7 mouse cellular contexts compared by ENCODE assay signal in the genomic region with DNA sequence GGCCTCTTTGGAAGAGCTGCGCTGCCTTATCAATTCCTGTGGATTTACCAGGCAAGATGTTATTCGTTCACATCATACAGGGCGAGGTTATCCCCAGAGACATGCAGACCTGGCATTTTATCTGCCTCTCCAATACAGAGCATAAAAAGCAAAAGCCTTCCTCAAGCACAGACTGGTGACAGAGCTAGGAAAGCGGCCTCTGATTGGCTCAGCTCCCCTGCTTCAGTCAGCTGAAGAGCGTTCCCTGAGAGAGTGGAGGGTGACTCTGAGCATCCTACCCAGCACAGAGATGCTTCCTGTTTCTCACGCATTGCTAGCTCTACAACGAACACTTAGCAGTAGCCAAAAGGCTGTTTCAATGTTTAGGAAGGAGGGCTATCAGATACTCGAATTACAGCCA.
DNase-seq lines count a peak whose midpoint lies in the region; TF ChIP-seq lines count a peak whose summit lies in the region.

No protein-coding gene starts in this region.

- no peak for TF ChIP-seq CTCF in brain, embryonic 14.5 days (IDR thresholded peaks at IDR 0.05; ENCODE audit: borderline replicate concordance, extremely low read depth, insufficient read depth, insufficient read length)

- peak; percentile 94 for DNase-seq in brain, embryonic 14.5 days (ENCODE audit: low read depth)
- peak; percentile 86 for DNase-seq in cerebellum, adult 11-12 months
- peak; percentile 26 to 54 for DNase-seq in frontal cortex, postnatal 14 days (ENCODE audit: low spot score in 2 of 2)
- DNase-seq in left cerebral cortex, adult 18-20 months (ENCODE audit: low spot score in 2 of 2), result peak; percentile 50 to 73
- DNase-seq in retina, embryonic 14.5 days (ENCODE audit: low spot score), result peak; percentile 19
- DNase-seq in lung, postnatal 4 days, result no peak
- DNase-seq in ovary, postnatal 36 days (ENCODE audit: low spot score), result no peak

- TF ChIP-seq POLR2A in brain, embryonic 14.5 days (IDR thresholded peaks at IDR 0.05; ENCODE audit: borderline replicate concordance, extremely low read depth, insufficient read depth, insufficient read length, poor library complexity, severe bottlenecking), result no peak

Comparison
In these comparisons a context has a peak if more than half of its experiments do, and no peak if none do; other contexts are left out.
1. DNase-seq: peak in brain, embryonic 14.5 days (single experiment), cerebellum, adult 11-12 months (single experiment), frontal cortex, postnatal 14 days (2 of 2), left cerebral cortex, adult 18-20 months (2 of 2) and retina, embryonic 14.5 days (single experiment); none in lung, postnatal 4 days (0 of 2) and ovary, postnatal 36 days (single experiment).